Mouse (Mus musculus): ENCODE measurements around the gene Pold1.

The Pold1 gene

GRCm38 (mm10) chr7:44543071-44543470 is 5.6 kb downstream of the Pold1 start:
- DNase-seq (ENCODE audit: low read depth), result no peak

- no peak for DNase-seq (ENCODE audit: low read depth)
Observed at GRCm38 (mm10) chr7:44542555-44542954, 6.1 kb downstream of the Pold1 start.

GRCm38 (mm10) chr7:44538756-44539624 is 9.7 kb downstream of the Pold1 start:
- DNase-seq (ENCODE audit: low read depth), result no peak

GRCm38 (mm10) chr7:44537496-44537895 is 11.2 kb downstream of the Pold1 start:
- no peak for DNase-seq (ENCODE audit: low read depth)

GRCm38 (mm10) chr7:44537009-44537408 is 11.6 kb downstream of the Pold1 start:
- DNase-seq (ENCODE audit: low read depth), result no peak

GRCm38 (mm10) chr7:44536590-44536968 is 12.1 kb downstream of the Pold1 start:
- DNase-seq (ENCODE audit: low read depth), result no peak

- no peak for DNase-seq (ENCODE audit: low read depth)
Observed at GRCm38 (mm10) chr7:44535657-44536589, 12.7 kb downstream of the Pold1 start.

GRCm38 (mm10) chr7:44534656-44535441 is 13.8 kb downstream of the Pold1 start:
- no peak for DNase-seq (ENCODE audit: low read depth)

GRCm38 (mm10) chr7:44534242-44534641 is 14.4 kb downstream of the Pold1 start:
- DNase-seq (ENCODE audit: low read depth), result no peak

GRCm38 (mm10) chr7:44533746-44534045 is 15.0 kb downstream of the Pold1 start:
- no peak for DNase-seq (ENCODE audit: low read depth)

- DNase-seq (ENCODE audit: low read depth), result no peak
Observed at GRCm38 (mm10) chr7:44532918-44533745, 15.5 kb downstream of the Pold1 start.

- DNase-seq (ENCODE audit: low read depth), result no peak
Observed at GRCm38 (mm10) chr7:44531946-44532732, 16.5 kb downstream of the Pold1 start, which contains the start of gene Spib. TSS of gene Spib (minus strand) at chr7:44532071.

GRCm38 (mm10) chr7:44531207-44531606 is 17.4 kb downstream of the Pold1 start:
- no peak for DNase-seq (ENCODE audit: low read depth)

- no peak for DNase-seq (ENCODE audit: low read depth)
Observed at GRCm38 (mm10) chr7:44530507-44530906, 18.1 kb downstream of the Pold1 start.

- no peak for DNase-seq (ENCODE audit: low read depth)
Observed at GRCm38 (mm10) chr7:44529518-44529917, 19.1 kb downstream of the Pold1 start.

- peak; percentile 85 for DNase-seq (ENCODE audit: low read depth)
Observed at GRCm38 (mm10) chr7:44527483-44528398, 20.9 kb downstream of the Pold1 start.

GRCm38 (mm10) chr7:44526414-44527154 is 22.1 kb downstream of the Pold1 start:
- no peak for DNase-seq (ENCODE audit: low read depth)

- DNase-seq (ENCODE audit: low read depth), result no peak
Observed at GRCm38 (mm10) chr7:44525126-44525832, 23.4 kb downstream of the Pold1 start.
